Mouse (Mus musculus): ENCODE data around the gene Polr2f. TPM values are rescaled to one million over a fixed set of nuclear protein-coding genes. Genes with fewer than 3 reads are reported as not detected.

Polr2f gene
- polyA plus RNA-seq, 1 experiment from 2014 or later = 267 TPM

DNA sequence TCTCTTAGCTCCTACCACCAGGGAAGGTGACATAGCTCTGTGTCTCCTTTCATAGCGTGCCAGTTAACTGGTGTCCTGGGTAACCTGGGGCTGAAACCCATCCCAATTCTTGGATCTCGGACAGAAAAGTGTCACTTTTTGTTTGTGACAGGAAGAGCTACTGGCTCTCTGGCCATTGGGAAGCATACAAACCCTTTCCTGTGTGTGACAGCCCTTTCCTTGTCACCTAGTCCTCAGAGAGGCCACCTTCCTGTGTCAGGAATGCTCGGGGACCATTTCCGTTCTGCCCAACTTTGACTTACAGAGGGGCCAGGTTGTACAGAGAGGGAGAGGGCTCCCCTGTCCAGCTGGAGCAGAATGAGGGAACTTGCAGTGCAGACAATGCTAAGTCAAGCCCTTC, 41.4 kb upstream of the Polr2f start:
- peaks cover 8% of the 10 kb centered on the region; the same call in 1 of the 2 replicates for H3K36me3 ChIP-seq (ENCODE audit: control insufficient read depth, insufficient read depth, low read length)
- ATAC-seq (ENCODE audit: low read depth) = peak; percentile 58
- H3K4me3 ChIP-seq (ENCODE audit: low read length) = no peak overlapping the region
- no peaks in the 10 kb centered on the region for H3K9me3 ChIP-seq (ENCODE audit: control insufficient read depth, low read length)
- H3K27me3 ChIP-seq (ENCODE audit: control insufficient read depth, insufficient read depth, low read depth, low read length) = no peaks in the 10 kb centered on the region
- 34% methylated on average over 4 of the region's 4 CpGs for WGBS
- H3K4me2 ChIP-seq (ENCODE audit: low read depth, low read length) = peak overlapping the region; percentile 31
- peak overlapping the region; percentile 84 for H3K27ac ChIP-seq (ENCODE audit: low read length)
- peaks cover 37% of the 10 kb centered on the region for H3K4me1 ChIP-seq (replicated peaks; ENCODE audit: control insufficient read depth, insufficient read depth, low read length)
- H3K9ac ChIP-seq (ENCODE audit: low read length) = no peak overlapping the region

DNA sequence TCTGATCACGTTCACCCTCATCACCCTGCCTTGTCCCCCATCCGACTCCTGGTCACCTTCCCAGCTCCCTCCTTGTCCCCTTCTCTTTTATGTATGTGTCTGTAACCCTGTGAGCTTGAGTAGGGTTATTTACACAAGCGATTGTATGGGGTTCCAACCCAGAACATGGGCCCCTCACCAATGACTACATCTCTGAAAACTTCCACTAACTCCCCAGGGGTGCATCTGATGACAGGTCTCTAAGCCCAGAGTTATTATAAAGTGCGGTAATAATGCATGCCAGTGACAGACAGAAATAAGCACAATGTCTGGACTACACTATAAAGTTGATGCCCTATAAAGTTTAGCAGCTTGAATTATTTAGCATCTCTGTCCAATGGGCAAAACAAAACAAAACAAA, 40.4 kb upstream of the Polr2f start:
- Histone ChIP-seq H3K27ac (ENCODE audit: low read length) (no peak overlapping the region), H3K9ac (ENCODE audit: low read length) (no peak overlapping the region), H3K36me3 (ENCODE audit: control insufficient read depth, insufficient read depth, low read length) (peaks cover 6% of the 10 kb centered on the region; the same call in 1 of the 2 replicates), H3K9me3 (ENCODE audit: control insufficient read depth, low read length) (no peaks in the 10 kb centered on the region), H3K4me2 (ENCODE audit: low read depth, low read length) (no peak overlapping the region), H3K4me1 (replicated peaks; ENCODE audit: control insufficient read depth, insufficient read depth, low read length) (peaks cover 37% of the 10 kb centered on the region), H3K27me3 (ENCODE audit: control insufficient read depth, insufficient read depth, low read depth, low read length) (no peaks in the 10 kb centered on the region), H3K4me3 (ENCODE audit: low read length) (no peak overlapping the region)
- ATAC-seq (ENCODE audit: low read depth) = no peak
- 67% methylated on average over 4 of the region's 4 CpGs for WGBS

DNA sequence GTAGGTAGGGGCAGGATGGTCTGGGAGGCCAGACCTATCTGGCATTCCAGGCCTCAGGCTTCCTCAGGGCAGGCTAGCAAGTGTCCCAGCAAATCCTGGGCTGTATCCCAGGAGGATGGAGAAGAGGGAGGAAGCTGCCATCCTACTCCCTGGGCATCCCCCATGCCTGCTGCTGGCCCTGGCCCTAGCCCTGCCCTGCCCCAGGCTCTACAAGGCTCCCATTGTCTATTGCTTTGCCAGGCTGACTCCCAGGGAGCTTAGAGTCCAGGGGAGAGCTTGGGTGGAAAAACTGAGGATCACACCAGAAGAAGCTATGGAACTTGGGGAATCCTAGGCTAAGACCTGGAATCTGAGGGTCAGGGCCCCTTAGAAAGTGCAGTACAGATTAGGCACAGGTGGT, 39.3 kb upstream of the Polr2f start:
- no peak overlapping the region for H3K4me3 ChIP-seq (ENCODE audit: low read length)
- H3K9ac ChIP-seq (ENCODE audit: low read length) = no peak overlapping the region
- H3K36me3 ChIP-seq (ENCODE audit: control insufficient read depth, insufficient read depth, low read length) = no peaks in the 10 kb centered on the region
- no peak overlapping the region for H3K4me2 ChIP-seq (ENCODE audit: low read depth, low read length)
- no peak for ATAC-seq (ENCODE audit: low read depth)
- peaks cover 31% of the 10 kb centered on the region for H3K4me1 ChIP-seq (replicated peaks; ENCODE audit: control insufficient read depth, insufficient read depth, low read length)
- no peak overlapping the region for H3K27ac ChIP-seq (ENCODE audit: low read length)
- H3K27me3 ChIP-seq (ENCODE audit: control insufficient read depth, insufficient read depth, low read depth, low read length) = no peaks in the 10 kb centered on the region
- no peaks in the 10 kb centered on the region for H3K9me3 ChIP-seq (ENCODE audit: control insufficient read depth, low read length)

DNA sequence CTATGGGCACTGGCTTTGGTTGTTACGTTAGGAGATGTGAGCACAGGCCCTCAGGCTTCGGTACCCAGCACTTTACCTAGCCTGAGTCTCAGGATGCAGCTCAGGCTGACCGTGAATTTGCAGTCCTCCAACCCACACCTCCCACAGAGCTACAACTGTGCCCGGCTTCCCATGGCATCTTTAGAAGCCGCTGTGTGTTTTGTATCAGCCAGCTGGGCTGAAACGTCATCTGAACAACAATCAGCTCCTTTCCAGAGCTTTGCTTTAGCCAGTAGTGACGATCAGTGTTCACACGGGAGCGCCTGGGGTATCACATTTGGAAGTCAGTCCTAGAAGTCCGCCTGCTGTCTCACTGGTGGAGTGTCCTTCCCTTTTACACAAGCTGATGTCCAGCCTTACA, 37.5 kb upstream of the Polr2f start:
- ATAC-seq (ENCODE audit: low read depth) = no peak

DNA sequence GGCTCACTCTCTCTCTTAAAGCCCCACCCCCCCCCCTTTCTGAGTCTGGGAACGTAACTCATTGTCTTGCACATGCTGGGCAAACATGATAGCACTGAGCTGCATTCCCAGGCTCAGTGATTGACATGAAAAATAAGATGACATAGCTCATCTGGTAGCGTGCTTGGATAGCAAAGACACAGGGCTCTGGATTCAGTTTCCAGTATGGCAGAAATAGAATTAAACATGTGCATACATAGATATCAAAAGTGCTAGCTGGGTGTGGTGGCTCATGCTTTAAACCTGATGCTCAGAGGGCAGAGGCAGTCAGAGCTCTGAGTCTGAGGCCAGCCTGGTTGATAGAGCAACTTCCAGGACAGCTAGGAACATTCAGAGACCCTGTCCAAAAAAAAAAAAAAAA, 35.0 kb upstream of the Polr2f start:
- H3K27ac ChIP-seq (ENCODE audit: low read length) = no peak overlapping the region
- no peak overlapping the region for H3K4me3 ChIP-seq (ENCODE audit: low read length)
- no peaks in the 10 kb centered on the region for H3K36me3 ChIP-seq (ENCODE audit: control insufficient read depth, insufficient read depth, low read length)
- WGBS = 50% methylated on average over 2 of the region's 2 CpGs
- H3K27me3 ChIP-seq (ENCODE audit: control insufficient read depth, insufficient read depth, low read depth, low read length) = no peaks in the 10 kb centered on the region
- no peak overlapping the region for H3K4me2 ChIP-seq (ENCODE audit: low read depth, low read length)
- H3K4me1 ChIP-seq (replicated peaks; ENCODE audit: control insufficient read depth, insufficient read depth, low read length) = peaks cover 13% of the 10 kb centered on the region
- no peaks in the 10 kb centered on the region for H3K9me3 ChIP-seq (ENCODE audit: control insufficient read depth, low read length)
- ATAC-seq (ENCODE audit: low read depth) = no peak
- H3K9ac ChIP-seq (ENCODE audit: low read length) = no peak overlapping the region

More for the DNA sequence above, 37.5 kb upstream of the Polr2f start:
- Histone ChIP-seq H3K36me3 (ENCODE audit: control insufficient read depth, insufficient read depth, low read length) (no peaks in the 10 kb centered on the region), H3K4me2 (ENCODE audit: low read depth, low read length) (no peak overlapping the region), H3K4me3 (ENCODE audit: low read length) (no peak overlapping the region), H3K4me1 (replicated peaks; ENCODE audit: control insufficient read depth, insufficient read depth, low read length) (peaks cover 17% of the 10 kb centered on the region), H3K9ac (ENCODE audit: low read length) (no peak overlapping the region), H3K9me3 (ENCODE audit: control insufficient read depth, low read length) (no peaks in the 10 kb centered on the region), H3K27me3 (ENCODE audit: control insufficient read depth, insufficient read depth, low read depth, low read length) (no peaks in the 10 kb centered on the region), H3K27ac (ENCODE audit: low read length) (no peak overlapping the region)
- WGBS = 75% methylated on average over 10 of the region's 10 CpGs

DNA sequence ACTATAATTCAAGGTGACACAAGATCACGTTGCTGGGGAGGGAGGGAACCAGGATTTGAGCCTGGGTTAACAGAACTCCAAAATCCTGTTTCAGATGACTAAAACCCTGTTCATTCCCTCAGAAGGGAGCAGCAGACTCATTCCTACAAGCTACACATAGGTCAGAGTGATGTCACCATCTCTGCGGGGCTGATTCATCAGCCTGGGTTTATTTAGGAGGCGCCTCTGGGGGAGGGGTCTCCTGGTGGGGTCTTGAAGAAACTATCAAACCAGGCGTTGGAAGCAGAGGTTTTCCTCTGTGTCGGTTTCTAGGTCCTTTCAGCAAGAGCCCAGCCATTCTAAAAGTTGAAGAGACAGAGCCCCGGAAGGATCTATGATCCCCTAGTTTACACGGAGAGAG, 32.8 kb upstream of the Polr2f start:
- no peaks in the 10 kb centered on the region for H3K27me3 ChIP-seq (ENCODE audit: control insufficient read depth, insufficient read depth, low read depth, low read length)
- H3K9me3 ChIP-seq (ENCODE audit: control insufficient read depth, low read length) = no peaks in the 10 kb centered on the region
- H3K36me3 ChIP-seq (ENCODE audit: control insufficient read depth, insufficient read depth, low read length) = peaks cover 4% of the 10 kb centered on the region; the same call in 1 of the 2 replicates
- WGBS = 12% methylated on average over 7 of the region's 7 CpGs
- H3K4me1 ChIP-seq (replicated peaks; ENCODE audit: control insufficient read depth, insufficient read depth, low read length) = peaks cover 20% of the 10 kb centered on the region
- peak overlapping the region; percentile 78 for H3K27ac ChIP-seq (ENCODE audit: low read length)
- no peak for ATAC-seq (ENCODE audit: low read depth)
- H3K4me3 ChIP-seq (ENCODE audit: low read length) = peak overlapping the region; percentile 87
- H3K9ac ChIP-seq (ENCODE audit: low read length) = peak overlapping the region; percentile 91; the same call in 1 of the 2 replicates
- H3K4me2 ChIP-seq (ENCODE audit: low read depth, low read length) = peak overlapping the region; percentile 80

DNA sequence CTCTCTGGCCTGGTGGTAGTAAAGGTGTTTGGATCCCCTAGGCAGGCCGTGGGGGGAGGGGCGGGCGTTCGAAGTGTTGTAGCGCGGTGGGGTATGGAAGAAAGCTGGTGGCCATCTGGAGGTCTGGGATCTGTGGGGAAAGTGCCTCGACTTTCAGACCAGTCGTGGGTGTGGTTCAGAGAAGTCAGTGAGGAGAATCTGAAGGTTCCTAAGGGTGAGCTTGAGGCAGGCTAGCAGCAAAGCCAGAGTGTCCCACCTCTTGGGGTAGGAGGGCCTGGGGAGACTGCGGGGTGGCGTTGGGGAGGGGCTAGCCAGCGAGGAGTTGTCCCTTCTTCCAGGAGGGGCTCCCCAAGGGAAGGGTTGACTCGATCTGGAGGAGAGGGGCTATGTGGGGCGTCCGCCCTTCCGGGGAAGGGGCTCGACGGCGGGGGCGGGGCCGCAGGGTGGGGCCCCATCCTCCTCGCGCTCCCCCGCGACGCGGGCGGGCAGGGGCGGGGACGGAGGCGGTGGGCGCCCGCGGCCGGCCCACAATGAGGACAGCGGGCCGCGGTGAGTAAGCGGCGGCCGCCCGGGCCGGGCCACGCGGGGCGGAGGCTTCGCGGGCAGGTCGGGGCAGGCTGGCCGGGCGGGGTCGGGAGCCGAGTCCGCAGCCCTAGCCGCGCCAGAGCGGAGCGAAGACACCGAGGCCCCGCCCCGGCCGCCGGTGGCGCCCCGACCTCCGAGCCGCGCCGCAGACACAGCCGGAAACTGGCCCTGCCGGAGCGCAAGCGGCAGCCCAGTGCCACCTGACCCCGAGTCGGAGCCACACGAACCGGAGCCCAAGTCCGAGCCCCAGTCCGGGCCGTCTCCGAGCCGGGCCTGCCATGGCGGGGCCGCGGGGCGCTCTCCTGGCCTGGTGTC, 32.1 kb upstream of the Polr2f start, which contains the start of gene Micall1:
Gene Micall1, plus strand, starts transcription at position 478 of the 900 bp plus-strand sequence.
- peak within 1 kb of the TSS; percentile 91 for H3K9ac ChIP-seq (ENCODE audit: low read length)
- H3K27me3 ChIP-seq (ENCODE audit: control insufficient read depth, insufficient read depth, low read depth, low read length) = no peaks in the 10 kb centered on the region
- H3K36me3 ChIP-seq (ENCODE audit: control insufficient read depth, insufficient read depth, low read length) = peaks cover 4% of the 10 kb centered on the region; the same call in 1 of the 2 replicates
- peak; percentile 87 for ATAC-seq (ENCODE audit: low read depth)
- H3K4me2 ChIP-seq (ENCODE audit: low read depth, low read length) = peak within 1 kb of the TSS; percentile 80
- under 1% methylated on average over 41 of the region's 85 CpGs for WGBS
- peak within 1 kb of the TSS; percentile 78 for H3K27ac ChIP-seq (ENCODE audit: low read length)
- peaks cover 20% of the 10 kb centered on the region for H3K4me1 ChIP-seq (replicated peaks; ENCODE audit: control insufficient read depth, insufficient read depth, low read length)
- peak within 1 kb of the TSS; percentile 87 for H3K4me3 ChIP-seq (ENCODE audit: low read length)
- no peaks in the 10 kb centered on the region for H3K9me3 ChIP-seq (ENCODE audit: control insufficient read depth, low read length)

DNA sequence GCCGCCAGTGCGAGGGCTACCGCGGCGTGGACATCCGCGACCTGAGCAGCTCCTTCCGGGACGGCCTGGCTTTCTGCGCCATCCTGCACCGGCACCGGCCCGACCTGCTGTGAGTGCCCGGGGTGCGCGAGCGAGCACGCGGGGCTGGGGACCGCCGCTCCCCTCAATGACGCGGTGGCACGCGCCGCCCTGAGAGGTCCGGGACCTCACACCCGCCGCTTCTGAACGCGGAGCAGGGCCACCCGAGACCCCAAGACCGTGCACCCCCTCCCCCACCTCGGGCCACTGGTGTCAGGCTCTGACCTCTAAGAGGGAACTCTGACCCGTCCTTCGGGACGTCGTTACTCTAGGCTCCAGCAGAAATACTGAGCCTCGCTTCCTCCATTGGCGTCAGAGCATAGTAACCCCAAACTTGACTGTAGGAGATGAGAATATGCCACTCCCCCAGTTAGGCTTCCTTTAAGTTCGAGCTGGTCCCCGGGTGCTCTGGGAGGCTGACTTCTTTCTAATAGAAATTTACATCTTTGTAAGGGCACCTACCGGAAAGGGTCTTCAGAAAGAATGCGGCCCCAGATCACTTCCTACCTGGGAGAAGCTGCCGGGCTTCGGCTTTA, 31.4 kb upstream of the Polr2f start:
- Histone ChIP-seq H3K27me3 (ENCODE audit: control insufficient read depth, insufficient read depth, low read depth, low read length) (no peaks in the 10 kb centered on the region), H3K4me3 (ENCODE audit: low read length) (peak overlapping the region; percentile 87), H3K4me1 (replicated peaks; ENCODE audit: control insufficient read depth, insufficient read depth, low read length) (peaks cover 20% of the 10 kb centered on the region), H3K36me3 (ENCODE audit: control insufficient read depth, insufficient read depth, low read length) (peaks cover 4% of the 10 kb centered on the region; the same call in 1 of the 2 replicates), H3K9ac (ENCODE audit: low read length) (peak overlapping the region; percentile 91), H3K4me2 (ENCODE audit: low read depth, low read length) (peak overlapping the region; percentile 80), H3K27ac (ENCODE audit: low read length) (peak overlapping the region; percentile 78), H3K9me3 (ENCODE audit: control insufficient read depth, low read length) (no peaks in the 10 kb centered on the region)
- no peak; the same call in 1 of the 2 replicates for ATAC-seq (ENCODE audit: low read depth)
- under 1% methylated on average over 46 of the region's 46 CpGs for WGBS

DNA sequence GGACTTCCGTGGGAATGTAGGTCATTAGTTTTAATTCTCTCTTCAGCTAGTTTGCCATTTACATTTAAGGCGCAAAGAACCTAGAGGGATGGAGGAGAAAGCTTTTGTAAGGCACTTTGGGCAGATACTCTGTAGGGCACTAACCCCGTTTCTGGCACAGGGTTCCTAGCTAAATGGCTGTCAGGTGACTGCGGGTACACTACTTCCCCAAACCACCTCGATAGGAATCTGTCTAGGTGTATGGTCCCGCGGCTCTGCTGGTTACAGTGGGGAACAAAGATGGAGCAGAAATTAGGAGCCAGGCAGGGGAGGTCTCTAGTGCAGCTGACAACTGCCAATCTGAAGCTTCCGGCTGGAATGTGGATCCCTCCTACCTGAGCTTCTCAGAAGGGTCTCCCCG, 30.8 kb upstream of the Polr2f start:
- WGBS = 17% methylated on average over 9 of the region's 9 CpGs

More for the DNA sequence above, 30.8 kb upstream of the Polr2f start:
- Histone ChIP-seq H3K36me3 (ENCODE audit: control insufficient read depth, insufficient read depth, low read length) (peaks cover 8% of the 10 kb centered on the region), H3K4me3 (ENCODE audit: low read length) (peak overlapping the region; percentile 87), H3K4me1 (replicated peaks; ENCODE audit: control insufficient read depth, insufficient read depth, low read length) (peaks cover 20% of the 10 kb centered on the region), H3K9ac (ENCODE audit: low read length) (peak overlapping the region; percentile 91), H3K9me3 (ENCODE audit: control insufficient read depth, low read length) (no peaks in the 10 kb centered on the region), H3K4me2 (ENCODE audit: low read depth, low read length) (peak overlapping the region; percentile 80), H3K27ac (ENCODE audit: low read length) (no peak overlapping the region), H3K27me3 (ENCODE audit: control insufficient read depth, insufficient read depth, low read depth, low read length) (no peaks in the 10 kb centered on the region)
- no peak for ATAC-seq (ENCODE audit: low read depth)

Data from lung, embryonic 16.5 days (tissue).